Mouse (Mus musculus) embryonic fibroblast, embryonic 13.5 days (primary cell): ENCODE data around the gene Ahnak2.

ENCODE experiments used
- CTCF ChIP-seq: IDR thresholded peaks from 2 replicates; pipeline ENCODE4 v1.5.1; 2011; ENCODE audit warnings: mild to moderate bottlenecking, control low read depth, low read length, moderate library complexity, borderline replicate concordance; ENCODE audit not compliant: insufficient read depth
- POLR2A ChIP-seq: IDR thresholded peaks from 2 replicates; pipeline ENCODE4 v1.6.1; 2011; ENCODE audit warnings: low read depth, mild to moderate bottlenecking, control low read depth, low read length, moderate library complexity

DNA sequence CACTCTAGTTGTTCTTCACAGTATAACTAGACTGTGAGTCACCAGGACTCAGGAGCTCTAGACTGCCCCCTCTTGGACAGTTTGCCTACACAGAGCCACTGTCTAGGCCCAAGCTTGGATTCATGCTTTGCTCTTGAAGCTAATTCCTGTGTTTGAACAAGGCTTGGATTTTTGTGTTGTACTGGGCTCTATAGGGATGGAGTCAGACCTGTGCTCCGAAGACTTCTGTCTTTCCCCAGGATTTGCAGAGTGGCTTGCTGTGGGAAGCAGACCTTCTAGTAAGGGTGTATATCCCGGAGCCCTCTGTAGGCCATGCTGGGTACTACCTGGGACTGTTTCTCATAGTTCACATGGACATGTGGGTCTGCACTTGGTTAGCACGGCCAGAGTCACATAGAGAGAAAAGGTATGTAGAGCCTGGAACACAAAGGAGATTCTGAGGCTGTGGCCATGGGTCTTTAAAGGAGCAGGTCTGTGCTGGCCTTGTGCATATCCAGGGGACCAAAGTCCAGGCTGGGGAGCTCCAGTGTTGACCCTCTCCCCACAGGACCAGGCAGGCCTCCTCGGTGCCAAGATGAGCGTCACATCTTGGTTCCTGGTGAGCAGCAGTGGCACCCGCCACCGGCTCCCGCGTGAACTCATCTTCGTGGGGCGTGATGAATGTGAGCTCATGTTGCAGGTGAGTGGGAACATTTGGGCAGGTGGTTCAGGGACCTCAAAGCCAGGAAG is 78.2 kb downstream of the Ahnak2 start:
- TF ChIP-seq CTCF (no peak), POLR2A (no peak)
